Mouse (Mus musculus) stomach, postnatal 0 days (tissue): ENCODE results near the gene Upp2.

Experiments used
- CTCF ChIP-seq: IDR thresholded peaks from 2 replicates; pipeline ENCODE4 v1.5.1; 2016; ENCODE audit warnings: antibody characterized with exemption, low read depth, mild to moderate bottlenecking, moderate library complexity
- EP300 ChIP-seq: optimal IDR thresholded peaks from 2 replicates; pipeline ENCODE3; 2016; ENCODE audit warnings: antibody characterized with exemption

- no peak for TF ChIP-seq EP300
- TF ChIP-seq CTCF, result no peak
Observed at GRCm38 (mm10) chr2:58669114-58669513, 102.0 kb downstream of the Upp2 start.
